In the genomic region with DNA sequence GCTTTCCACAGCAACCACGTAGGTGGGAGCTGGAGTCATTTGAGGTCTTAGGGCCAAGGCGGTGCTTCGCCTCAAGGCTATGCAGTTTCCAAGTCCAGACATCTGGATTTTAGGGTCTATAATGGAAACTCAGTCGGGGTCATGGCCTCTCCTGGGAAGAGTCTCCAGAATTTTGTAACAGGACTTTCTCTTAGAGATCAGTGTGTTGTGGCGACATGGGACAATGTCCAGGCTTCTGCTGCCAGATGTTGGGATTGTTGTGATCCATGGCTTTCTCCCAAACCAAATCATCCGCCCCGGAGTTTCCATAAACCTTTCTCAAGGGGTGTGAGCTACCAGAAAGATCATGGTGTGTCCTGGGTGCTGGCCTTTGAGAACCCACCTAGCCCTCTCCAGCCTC, we compare ENCODE assay signal across 23 mouse cellular contexts. TPM values are rescaled to one million over a fixed set of nuclear protein-coding genes. Genes with fewer than 3 reads are reported as not detected.
DNase-seq lines count a peak whose midpoint lies in the region; ATAC-seq and TF ChIP-seq lines count a peak whose summit lies in the region.
"Had no signal": no experiment of that assay in that cellular context is flagged by ENCODE, and none has a peak within 500 bp of the region (broad histone marks: within the 10 kb centered on the region; RNA-seq: fewer than 3 reads in every experiment).

No protein-coding gene starts in this region.

- H3K27me3 ChIP-seq in liver, adult 2 months (ENCODE audit: control insufficient read depth, insufficient read depth, low read length) = no peaks in the 10 kb centered on the region
- H3K27me3 ChIP-seq in liver, embryonic 12.5 days (replicated peaks) = no peaks in the 10 kb centered on the region
- H3K27me3 ChIP-seq: embryonic facial prominence, embryonic 12.5 days; liver, embryonic 15.5 days had no signal

- peaks cover 13% of the 10 kb centered on the region for H3K4me1 ChIP-seq in liver, adult 2 months (ENCODE audit: control insufficient read depth, insufficient read depth, low read length)
- H3K4me1 ChIP-seq in liver, embryonic 12.5 days = no peaks in the 10 kb centered on the region
- H3K4me1 ChIP-seq: embryonic facial prominence, embryonic 12.5 days; hindbrain, embryonic 10.5 days; liver, embryonic 15.5 days had no signal

- no peak for TF ChIP-seq CTCF in liver, adult 2 months (IDR thresholded peaks at IDR 0.05; ENCODE audit: low read depth, low read length)

- DNase-seq in adrenal gland, adult 2 months = peak; percentile 21
- DNase-seq in adrenal gland, adult 8-10 months = no peak
- peak; percentile 96 for DNase-seq in liver, adult 2 months (ENCODE audit: extremely low read depth, low read depth, low spot score)
- peak; percentile 28 for DNase-seq in gastrocnemius, postnatal 14 days
- peak; percentile 24 for DNase-seq in lung, postnatal 14 days
- DNase-seq in thymus, adult 18-20 months = no peak
- no peak for DNase-seq in cerebellum, postnatal 10 days
- DNase-seq: cerebellum, adult 2 months; kidney, adult 18-20 months; kidney, postnatal 14 days; right cerebral cortex, adult 18-20 months had no signal

- no peaks in the 10 kb centered on the region for H3K36me3 ChIP-seq in liver, adult 2 months (ENCODE audit: control insufficient read depth, insufficient read depth, low read length)
- H3K36me3 ChIP-seq in liver, embryonic 12.5 days = no peaks in the 10 kb centered on the region
- H3K36me3 ChIP-seq: embryonic facial prominence, embryonic 12.5 days; hindbrain, embryonic 10.5 days; liver, embryonic 15.5 days had no signal

- 19% methylated on average over 7 of the region's 7 CpGs for WGBS in liver, adult 2 months
- 75% methylated on average over 7 of the region's 7 CpGs for whole genome bisulfite sequencing in liver, embryonic 12.5 days (ENCODE audit: insufficient replicate concordance)

- H3K9me3 ChIP-seq in liver, embryonic 12.5 days (replicated peaks) = no peaks in the 10 kb centered on the region
- H3K9me3 ChIP-seq: embryonic facial prominence, embryonic 12.5 days; hindbrain, embryonic 10.5 days; liver, embryonic 15.5 days; megakaryocyte, embryonic 14.5 days had no signal

- TF ChIP-seq POLR2A in liver, adult 2 months (IDR thresholded peaks at IDR 0.05; ENCODE audit: extremely low read depth, insufficient read depth, low read length) = no peak

- H3K4me3 ChIP-seq in liver, adult 2 months (ENCODE audit: insufficient read depth, low read depth, low read length) = no peak overlapping the region
- no peak overlapping the region for H3K4me3 ChIP-seq in liver, embryonic 12.5 days
- H3K4me3 ChIP-seq: embryonic facial prominence, embryonic 12.5 days; hindbrain, embryonic 10.5 days; liver, embryonic 15.5 days; megakaryocyte, embryonic 14.5 days had no signal

- intact Hi-C loops in gastrocnemius, postnatal 14 days (cut with DNase I; ENCODE audit: low total_unique reads) = no loop called here

- peak overlapping the region; percentile 93 for H3K27ac ChIP-seq in liver, adult 2 months (replicated peaks; ENCODE audit: insufficient read depth, low read depth, low read length)
- H3K27ac ChIP-seq in liver, embryonic 12.5 days = no peak overlapping the region
- H3K27ac ChIP-seq: embryonic facial prominence, embryonic 12.5 days; hindbrain, embryonic 10.5 days; liver, embryonic 15.5 days had no signal

- H3K4me2 ChIP-seq in liver, embryonic 12.5 days = no peak overlapping the region
- H3K4me2 ChIP-seq: embryonic facial prominence, embryonic 12.5 days; liver, embryonic 15.5 days had no signal

- H3K79me2 ChIP-seq in liver, adult 2 months (ENCODE audit: control insufficient read depth, insufficient read depth, low read length) = no peaks in the 10 kb centered on the region

- no peak overlapping the region for H3K9ac ChIP-seq in liver, adult 2 months (ENCODE audit: low read depth, low read length)
- H3K9ac ChIP-seq in liver, embryonic 12.5 days = no peak overlapping the region
- H3K9ac ChIP-seq: embryonic facial prominence, embryonic 12.5 days; liver, embryonic 15.5 days had no signal

- no peak for ATAC-seq in liver, embryonic 12.5 days
- ATAC-seq: forebrain, embryonic 16.5 days; midbrain, embryonic 16.5 days had no signal

RNA-seq across cellular contexts. Expression of a gene that starts 3.6 kb away (rescaled TPM):
- total RNA-seq in adrenal gland, adult 2 months (2021) = not detected
- not detected in 2 replicates for polyA plus RNA-seq in adrenal gland, adult 2 months (2012; rRNA removed)
- total RNA-seq in adrenal gland, adult 8-10 months (2022) = not detected
- 18.9 and 23.7 TPM in 2 replicates for total RNA-seq in liver, adult 2 months (2014; rRNA removed)
- 22.0 and 30.0 TPM in 2 replicates for polyA plus RNA-seq in liver, adult 2 months (2012; rRNA removed)
- polyA plus RNA-seq in liver, embryonic 12.5 days (2016; fragmentation: Nextera tagmentation; extraction: Ambion mirVana) = 0.23 and 0.39 TPM in 2 replicates
- under 1 TPM in 1 of 2 experiments, not detected in 1; 0.40 TPM for total RNA-seq in gastrocnemius, postnatal 14 days (2021)
- total RNA-seq: left cerebral cortex, adult 8-10 months; MEL had no signal
- polyA plus RNA-seq: cortical plate, adult 2 months; forebrain, embryonic 16.5 days; limb, embryonic 11.5 days; liver, embryonic 15.5 days had no signal

RNA-seq across cellular contexts. Expression of a gene that starts 5.2 kb away (rescaled TPM):
- not detected for total RNA-seq in adrenal gland, adult 2 months (2021)
- polyA plus RNA-seq in adrenal gland, adult 2 months (2012; rRNA removed) = not detected in 2 replicates
- not detected for total RNA-seq in adrenal gland, adult 8-10 months (2022)
- total RNA-seq in liver, adult 2 months (2014; rRNA removed) = 16.0 and 25.5 TPM in 2 replicates
- 12.5 and 13.3 TPM in 2 replicates for polyA plus RNA-seq in liver, adult 2 months (2012; rRNA removed)
- polyA plus RNA-seq in liver, embryonic 12.5 days (2016; fragmentation: Nextera tagmentation; extraction: Ambion mirVana) = not detected in 2 replicates
- total RNA-seq in gastrocnemius, postnatal 14 days (2021) = under 1 TPM in 1 of 2 experiments, not detected in 1; 0.35 TPM
- total RNA-seq: left cerebral cortex, adult 8-10 months; MEL had no signal
- polyA plus RNA-seq: cerebellum, adult 2 months; cortical plate, adult 2 months; embryonic facial prominence, embryonic 12.5 days; forebrain, embryonic 16.5 days; liver, embryonic 15.5 days; midbrain, embryonic 16.5 days; stomach, embryonic 14.5 days had no signal

RNA-seq across cellular contexts. Expression of a gene that starts 14.0 kb away (rescaled TPM):
- total RNA-seq in adrenal gland, adult 2 months (2021) = under 1 TPM in 1 of 2 experiments, not detected in 1; 0.43 TPM
- not detected in 2 replicates for polyA plus RNA-seq in adrenal gland, adult 2 months (2012; rRNA removed)
- not detected for total RNA-seq in adrenal gland, adult 8-10 months (2022)
- total RNA-seq in liver, adult 2 months (2014; rRNA removed) = 74.2 and 103 TPM in 2 replicates
- polyA plus RNA-seq in liver, adult 2 months (2012; rRNA removed) = 80.9 and 90.4 TPM in 2 replicates
- polyA plus RNA-seq in liver, embryonic 12.5 days (2016; fragmentation: Nextera tagmentation; extraction: Ambion mirVana) = 1.6 and 2.2 TPM in 2 replicates
- not detected for total RNA-seq in gastrocnemius, postnatal 14 days (2021)
- total RNA-seq: left cerebral cortex, adult 8-10 months; MEL had no signal
- polyA plus RNA-seq: cerebellum, adult 2 months; cortical plate, adult 2 months; embryonic facial prominence, embryonic 12.5 days; forebrain, embryonic 16.5 days; hindbrain, embryonic 10.5 days; limb, embryonic 11.5 days; midbrain, embryonic 16.5 days; stomach, embryonic 14.5 days had no signal

RNA-seq across cellular contexts. Expression of a gene that starts 30.9 kb away (rescaled TPM):
- total RNA-seq in adrenal gland, adult 2 months (2021) = 1 to 10 TPM; 1.0 to 8.9 TPM
- 0.33 TPM in 1 of 2 replicates, not detected in the other for polyA plus RNA-seq in adrenal gland, adult 2 months (2012; rRNA removed)
- total RNA-seq in adrenal gland, adult 8-10 months (2022) = 1 to 10 TPM; 1.1 to 7.4 (median 4.6) TPM
- 7.8 and 10.1 TPM in 2 replicates for total RNA-seq in liver, adult 2 months (2014; rRNA removed)
- 3.5 and 3.8 TPM in 2 replicates for polyA plus RNA-seq in liver, adult 2 months (2012; rRNA removed)
- polyA plus RNA-seq in liver, embryonic 12.5 days (2016; fragmentation: Nextera tagmentation; extraction: Ambion mirVana) = 0.35 and 1.1 TPM in 2 replicates
- not detected for total RNA-seq in gastrocnemius, postnatal 14 days (2021)
- polyA plus RNA-seq: cerebellum, adult 2 months; cortical plate, adult 2 months; hindbrain, embryonic 10.5 days; stomach, embryonic 14.5 days had no signal

RNA-seq across cellular contexts. Expression of a gene that starts 35.9 kb away (rescaled TPM):
- total RNA-seq in adrenal gland, adult 2 months (2021) = 1 to 10 TPM; 5.7 to 8.4 TPM
- 3.3 and 4.0 TPM in 2 replicates for polyA plus RNA-seq in adrenal gland, adult 2 months (2012; rRNA removed)
- total RNA-seq in adrenal gland, adult 8-10 months (2022) = 10 to 100 TPM in 2 of 4 experiments, 1 to 10 TPM in 2; 6.4 to 12.4 (median 10.2) TPM
- total RNA-seq in liver, adult 2 months (2014; rRNA removed) = 2.8 and 2.9 TPM in 2 replicates
- 2.5 and 2.7 TPM in 2 replicates for polyA plus RNA-seq in liver, adult 2 months (2012; rRNA removed)
- 21.0 and 21.5 TPM in 2 replicates for polyA plus RNA-seq in liver, embryonic 12.5 days (2016; fragmentation: Nextera tagmentation; extraction: Ambion mirVana)
- 1 to 10 TPM; 4.1 to 4.9 TPM for total RNA-seq in gastrocnemius, postnatal 14 days (2021)

Comparison
In these comparisons a context has a peak if more than half of its experiments do, and no peak if none do; other contexts are left out.
1. DNase-seq: peak in adrenal gland, adult 2 months (single experiment), liver, adult 2 months (single experiment), gastrocnemius, postnatal 14 days (single experiment) and lung, postnatal 14 days (single experiment); none in adrenal gland, adult 8-10 months (single experiment), thymus, adult 18-20 months (0 of 2) and cerebellum, postnatal 10 days (0 of 2).
2. RNA of a gene that starts 3.6 kb away (total RNA-seq): 18.9 to 23.7 TPM in liver, adult 2 months; 0.40 TPM in gastrocnemius, postnatal 14 days, not detected in adrenal gland, adult 2 months and not detected in adrenal gland, adult 8-10 months; every median in the first group is over 10 times any median in the second.
3. RNA of a gene that starts 5.2 kb away (total RNA-seq): 16.0 to 25.5 TPM in liver, adult 2 months; 0.35 TPM in gastrocnemius, postnatal 14 days, not detected in adrenal gland, adult 2 months and not detected in adrenal gland, adult 8-10 months; every median in the first group is over 10 times any median in the second.
4. RNA of a gene that starts 14.0 kb away (total RNA-seq): 74.2 to 103 TPM in liver, adult 2 months; 0.43 TPM in adrenal gland, adult 2 months, not detected in adrenal gland, adult 8-10 months and not detected in gastrocnemius, postnatal 14 days; every median in the first group is over 10 times any median in the second.